Mouse (Mus musculus) liver, embryonic 16.5 days (tissue): ENCODE results near the gene She. TPM values are rescaled to one million over a fixed set of nuclear protein-coding genes. Genes with fewer than 3 reads are reported as not detected.
"Not testable (repeated sequence)": the region's sequence is repeated elsewhere in the genome, so short reads cannot be mapped to it uniquely, and the experiment has no call there.

Source experiments
- ATAC-seq: fragments of 200-750 bp; cut with Nextera tagmentation; 2 replicates; pipeline ENCODE4 v1.8.0; 2017; ENCODE audit warnings: low read depth, mild to moderate bottlenecking, moderate number of reproducible peaks, moderate library complexity
- H3K27ac ChIP-seq: fragments of 300-500 bp; sonication (generic); 2 replicates; pipeline ENCODE4 v1.5.1; 2014; ENCODE audit warnings: mild to moderate bottlenecking, low read length
- H3K27me3 ChIP-seq: fragments of 300-500 bp; sonication (generic); 2 replicates; pipeline ENCODE4 v1.6.1; 2014; ENCODE audit warnings: low read depth, low read length, mixed read lengths; ENCODE audit not compliant: control insufficient read depth, insufficient read depth
- H3K36me3 ChIP-seq: fragments of 300-500 bp; sonication (generic); 2 replicates; pipeline ENCODE4 v1.6.1; 2014; ENCODE audit warnings: mild to moderate bottlenecking; ENCODE audit not compliant: control insufficient read depth, insufficient read depth
- H3K4me1 ChIP-seq: fragments of 300-500 bp; sonication (generic); 2 replicates; pipeline ENCODE4 v1.6.1; 2014; ENCODE audit warnings: low read depth, low read length, mixed read lengths; ENCODE audit not compliant: control insufficient read depth
- H3K4me2 ChIP-seq: fragments of 300-500 bp; sonication (generic); 2 replicates; pipeline ENCODE4 v1.6.1; 2014; ENCODE audit warnings: low read depth, low read length, mixed read lengths
- H3K4me3 ChIP-seq: fragments of 300-500 bp; sonication (generic); 2 replicates; pipeline ENCODE4 v1.5.1; 2014; ENCODE audit warnings: low read depth, mild to moderate bottlenecking, low read length
- H3K9ac ChIP-seq: fragments of 300-500 bp; sonication (generic); 2 replicates; pipeline ENCODE4 v1.6.1; 2014; ENCODE audit warnings: low read depth, low read length
- H3K9me3 ChIP-seq: fragments of 300-500 bp; sonication (generic); replicated peaks from 2 replicates; pipeline ENCODE4 v1.6.1; 2016; ENCODE audit warnings: low read length; ENCODE audit not compliant: control insufficient read depth
- WGBS: fragments of 180-500 bp; shearing (Covaris S2); extraction: QIAGEN DNeasy Blood & Tissue Kit; methylation state at CpG from one replicate; pipeline ENCODE4 v1.1.7; 2014; ENCODE audit not compliant: insufficient replicate concordance; 5-methylcytosine and 5-hydroxymethylcytosine counted together
- polyA plus RNA-seq: library from polyadenylated mRNA; unstranded; fragments of >200 nt; fragmentation: Nextera tagmentation; extraction: Ambion mirVana; gene quantifications from 2 replicates; pipeline ENCODE4 v1.2.1, GENCODE M21; 2015

Gene She
- polyA plus RNA-seq, 1 experiment from 2014 or later, result 1.1 TPM

DNA sequence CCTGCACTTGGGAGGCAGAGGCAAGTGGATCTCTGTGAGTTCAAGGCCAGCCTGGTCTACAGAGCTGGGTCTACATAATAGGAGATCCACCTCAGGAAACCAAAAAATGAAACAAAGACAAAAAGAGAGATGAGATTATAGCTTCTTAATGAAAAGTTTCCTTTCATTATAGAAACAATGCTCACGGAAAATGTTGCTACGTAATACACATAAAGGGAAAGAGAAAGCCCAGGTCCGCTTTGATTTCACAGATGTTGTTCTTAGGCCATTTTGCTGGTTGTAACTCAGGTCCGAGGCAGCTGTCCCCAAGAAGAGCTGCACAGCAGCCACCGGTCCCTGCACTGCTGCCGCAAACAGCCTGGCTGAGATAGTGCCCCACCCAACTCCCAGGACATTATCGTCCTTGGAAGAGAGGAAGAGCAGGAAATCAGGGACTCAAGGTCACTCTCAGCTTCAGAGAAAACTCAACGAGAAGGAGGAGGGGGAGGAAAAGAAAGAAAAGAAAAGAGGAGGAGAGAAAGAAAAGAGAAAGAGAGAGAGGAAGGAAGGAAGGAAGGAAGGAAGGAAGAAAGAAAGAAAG, 31.1 kb downstream of the She start:
- H3K9ac ChIP-seq, result no peak overlapping the region
- H3K27me3 ChIP-seq, result peaks cover 2% of the 10 kb centered on the region
- no peak overlapping the region for H3K27ac ChIP-seq
- ATAC-seq, result no peak
- H3K4me1 ChIP-seq, result no peaks in the 10 kb centered on the region; the same call in none of the 2 replicates
- H3K4me3 ChIP-seq, result no peak overlapping the region
- H3K4me2 ChIP-seq, result no peak overlapping the region
- H3K36me3 ChIP-seq, result no peaks in the 10 kb centered on the region
- 63% methylated on average over 8 of the region's 8 CpGs for WGBS
- H3K9me3 ChIP-seq, result peaks cover 2% of the 10 kb centered on the region; the same call in 1 of the 2 replicates

DNA sequence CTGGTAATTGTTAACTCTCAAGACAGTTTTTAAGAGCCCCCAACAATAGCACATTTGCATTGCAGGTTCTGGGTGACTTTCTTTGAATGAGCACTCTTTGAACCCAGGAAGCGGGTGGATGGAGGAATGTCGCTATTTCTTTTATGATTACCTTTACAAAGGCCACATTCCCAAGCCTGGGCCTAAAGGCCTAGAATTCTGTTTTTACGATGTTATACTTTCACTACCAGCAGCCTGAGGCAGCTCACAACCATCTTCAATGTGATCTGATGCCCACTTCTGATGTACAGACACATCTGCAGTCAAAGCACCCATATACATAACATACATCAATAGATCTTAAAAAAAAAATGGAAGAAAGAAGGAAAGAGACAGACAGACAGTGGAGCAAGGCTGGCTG, 32.1 kb downstream of the She start:
- H3K27me3 ChIP-seq, H3K9me3 ChIP-seq, H3K27ac ChIP-seq, H3K36me3 ChIP-seq, H3K4me3 ChIP-seq, H3K9ac ChIP-seq, H3K4me2 ChIP-seq, H3K4me1 ChIP-seq, ATAC-seq: not testable (repeated sequence)
- 83% methylated on average over 3 of the region's 3 CpGs for WGBS

DNA sequence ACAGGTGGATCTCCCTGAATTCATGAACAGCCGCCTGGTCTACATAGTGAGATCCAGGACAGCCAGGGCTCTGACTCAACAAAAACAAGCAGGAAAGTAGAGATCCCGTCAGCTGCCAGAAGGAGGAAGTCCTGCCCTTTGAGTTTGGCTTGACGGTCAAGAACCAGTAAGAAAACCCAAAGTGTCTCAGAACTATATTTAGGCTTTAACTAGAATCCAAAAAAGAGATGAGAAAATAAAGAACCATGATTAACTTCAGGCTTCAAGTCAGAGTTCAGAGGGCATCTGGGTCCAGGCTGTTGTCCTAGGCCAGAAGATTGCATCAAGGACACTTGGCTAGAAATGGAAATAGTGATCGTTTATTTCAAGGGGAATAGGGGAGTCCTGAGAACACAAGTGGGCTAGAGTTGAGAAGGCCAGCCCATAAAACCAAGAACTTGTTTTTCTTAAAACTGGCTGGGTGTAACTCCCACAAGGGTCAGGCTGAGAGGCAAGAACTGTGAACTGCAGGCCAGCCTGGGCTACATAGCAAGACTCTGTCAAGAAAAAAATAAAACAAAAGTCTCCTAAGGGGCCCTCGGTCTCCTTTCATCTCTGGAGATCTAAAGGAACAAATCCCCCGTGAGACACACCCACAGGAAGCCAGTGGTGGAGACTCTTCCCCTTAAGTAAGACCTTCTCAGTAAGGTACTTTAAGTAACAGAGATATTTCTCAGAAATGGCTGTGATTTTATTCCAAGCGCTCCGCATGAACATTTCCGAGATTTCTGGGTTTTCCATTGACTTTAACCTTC, 32.7 kb downstream of the She start:
- peak overlapping the region; percentile 33; the same call in 1 of the 2 replicates for H3K27ac ChIP-seq
- no peaks in the 10 kb centered on the region; the same call in none of the 2 replicates for H3K4me1 ChIP-seq
- no peak overlapping the region for H3K9ac ChIP-seq
- H3K4me3 ChIP-seq, result no peak overlapping the region
- no peak overlapping the region for H3K4me2 ChIP-seq
- no peaks in the 10 kb centered on the region for H3K9me3 ChIP-seq
- no peak for ATAC-seq
- H3K36me3 ChIP-seq, result no peaks in the 10 kb centered on the region
- peaks cover 2% of the 10 kb centered on the region for H3K27me3 ChIP-seq
- 44% methylated on average over 9 of the region's 9 CpGs for WGBS

DNA sequence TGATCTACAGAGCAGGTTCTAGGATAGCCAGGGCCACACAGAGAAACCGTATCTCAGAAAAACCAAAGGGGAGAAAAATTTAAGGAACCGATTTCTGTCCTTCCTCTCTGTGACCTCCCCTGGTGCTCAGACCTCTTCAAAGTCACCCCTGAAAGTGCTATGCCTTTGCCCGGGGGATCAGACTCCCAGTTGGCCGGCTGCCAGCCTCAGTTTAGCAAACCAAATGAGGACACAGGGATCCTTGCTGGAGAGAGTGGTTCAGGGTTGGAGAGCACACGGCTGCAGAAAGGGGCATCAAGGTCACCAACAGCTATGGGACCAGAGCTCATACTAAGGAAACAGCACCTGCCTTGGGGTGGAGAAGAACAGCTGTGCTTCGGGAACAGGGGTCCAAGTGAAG, 33.9 kb downstream of the She start:
- 48% methylated on average over 6 of the region's 6 CpGs for WGBS
- peaks cover 6% of the 10 kb centered on the region for H3K4me1 ChIP-seq

DNA sequence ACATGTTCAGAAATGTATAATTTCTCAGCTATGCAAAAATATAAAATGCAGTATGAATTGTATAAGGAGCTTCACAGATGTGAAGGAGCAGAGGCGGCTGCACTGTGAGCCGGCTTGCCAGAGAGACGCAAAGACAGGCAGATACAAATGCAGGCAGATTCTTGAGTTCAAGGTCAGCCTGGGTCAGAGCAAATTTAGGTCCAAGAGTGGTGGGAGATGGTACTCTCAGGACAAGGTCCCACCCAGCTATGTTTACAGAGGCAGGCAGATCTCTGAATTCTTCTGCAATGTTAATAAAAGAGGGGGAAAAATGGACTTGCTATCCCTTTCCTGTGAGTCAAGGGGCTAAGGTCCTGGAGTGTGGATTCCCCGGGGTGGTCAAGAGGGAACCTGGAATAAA, 34.6 kb downstream of the She start:
- Histone ChIP-seq H3K27ac (no peak overlapping the region), H3K9me3 (no peaks in the 10 kb centered on the region), H3K4me3 (no peak overlapping the region), H3K4me1 (peaks cover 13% of the 10 kb centered on the region), H3K9ac (no peak overlapping the region), H3K36me3 (no peaks in the 10 kb centered on the region), H3K4me2 (no peak overlapping the region), H3K27me3 (no peaks in the 10 kb centered on the region; the same call in 1 of the 2 replicates)
- no peak for ATAC-seq
- 82% methylated on average over 4 of the region's 4 CpGs for WGBS

More for the DNA sequence above, 33.9 kb downstream of the She start:
- no peaks in the 10 kb centered on the region for H3K9me3 ChIP-seq
- no peak for ATAC-seq
- H3K27ac ChIP-seq, result no peak overlapping the region
- H3K4me2 ChIP-seq, result no peak overlapping the region
- no peak overlapping the region for H3K4me3 ChIP-seq
- no peaks in the 10 kb centered on the region; the same call in 1 of the 2 replicates for H3K27me3 ChIP-seq
- H3K9ac ChIP-seq, result no peak overlapping the region
- no peaks in the 10 kb centered on the region for H3K36me3 ChIP-seq

DNA sequence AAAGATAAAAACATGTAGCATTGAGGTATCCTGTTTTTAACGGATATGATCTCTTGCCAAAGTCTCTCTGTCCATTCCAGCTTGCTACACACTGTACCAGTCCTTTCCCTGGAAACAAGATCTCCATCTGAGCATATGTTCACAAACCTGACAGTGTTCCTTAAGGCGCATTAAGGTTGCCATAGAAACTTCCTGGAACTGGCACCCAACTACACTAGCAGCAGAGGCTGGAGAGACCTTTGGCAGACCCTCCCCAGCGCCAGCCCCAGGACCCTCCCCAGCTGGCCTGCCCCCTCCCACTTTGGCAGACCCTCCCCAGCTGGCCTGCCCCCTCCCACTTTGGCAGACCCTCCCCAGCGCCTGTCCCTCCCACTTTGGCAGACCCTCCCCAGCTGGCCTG, 36.5 kb downstream of the She start:
- Histone ChIP-seq H3K27ac (no peak overlapping the region), H3K36me3 (no peaks in the 10 kb centered on the region), H3K9me3 (no peaks in the 10 kb centered on the region), H3K4me2 (no peak overlapping the region), H3K9ac (no peak overlapping the region), H3K27me3 (no peaks in the 10 kb centered on the region), H3K4me1 (peaks cover 31% of the 10 kb centered on the region), H3K4me3 (no peak overlapping the region)
- ATAC-seq, result no peak
- WGBS, result 72% methylated on average over 4 of the region's 4 CpGs

DNA sequence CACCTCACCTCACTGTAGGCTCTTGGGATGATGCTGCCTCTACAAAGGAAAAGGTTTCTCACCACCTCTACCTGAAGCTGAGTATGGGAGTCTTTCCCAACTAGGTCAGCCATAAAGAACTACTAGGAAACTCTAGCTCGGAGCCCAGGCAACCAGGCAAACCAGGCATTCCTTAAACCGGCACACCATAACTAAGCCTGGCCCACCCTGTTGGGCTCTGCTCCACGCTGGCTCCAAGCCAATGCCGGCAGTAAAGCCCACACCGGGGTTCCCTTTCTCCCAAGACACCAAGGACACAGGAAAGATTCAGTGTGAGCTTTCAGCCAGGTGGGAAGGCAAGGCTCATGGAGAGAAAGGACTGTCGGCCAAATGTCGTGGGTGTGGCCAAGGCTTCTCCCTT, 37.2 kb downstream of the She start:
- H3K9me3 ChIP-seq, result 0 out of 2 replicates have a peak, but pooled peaks cover 2% of the 10 kb centered on the region
- no peak overlapping the region for H3K4me3 ChIP-seq
- H3K4me2 ChIP-seq, result no peak overlapping the region
- no peak overlapping the region for H3K27ac ChIP-seq
- peaks cover 33% of the 10 kb centered on the region for H3K4me1 ChIP-seq
- H3K36me3 ChIP-seq, result peaks cover 6% of the 10 kb centered on the region; the same call in 1 of the 2 replicates
- no peaks in the 10 kb centered on the region for H3K27me3 ChIP-seq
- H3K9ac ChIP-seq, result no peak overlapping the region
- WGBS, result 62% methylated on average over 7 of the region's 7 CpGs
- ATAC-seq, result no peak

DNA sequence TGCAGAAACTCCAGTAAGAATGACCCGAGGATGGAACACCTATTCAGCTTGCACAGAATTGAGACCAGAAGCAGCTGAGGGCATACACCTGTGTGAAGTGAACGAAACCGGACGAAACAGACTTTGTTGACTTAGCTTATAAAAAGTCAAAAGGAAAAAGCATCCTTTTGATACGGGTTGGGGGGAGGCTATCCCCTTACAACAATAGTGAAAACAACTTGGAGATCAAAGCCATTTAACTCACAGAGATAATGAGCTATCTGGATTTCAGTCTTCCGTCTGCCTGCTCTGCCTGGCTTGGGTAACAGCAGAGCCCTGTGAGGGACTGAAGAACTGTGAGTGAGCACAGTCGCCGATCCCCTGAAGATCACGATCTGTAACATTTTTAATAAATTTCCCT, 37.8 kb downstream of the She start:
- H3K9me3 ChIP-seq, result 0 out of 2 replicates have a peak, but pooled peaks cover 2% of the 10 kb centered on the region
- H3K27me3 ChIP-seq, result no peaks in the 10 kb centered on the region
- H3K36me3 ChIP-seq, result peaks cover 6% of the 10 kb centered on the region; the same call in 1 of the 2 replicates
- H3K9ac ChIP-seq, result no peak overlapping the region
- no peak overlapping the region for H3K27ac ChIP-seq
- no peak for ATAC-seq
- H3K4me2 ChIP-seq, result no peak overlapping the region
- no peak overlapping the region for H3K4me3 ChIP-seq
- 61% methylated on average over 9 of the region's 9 CpGs for WGBS
- H3K4me1 ChIP-seq, result peaks cover 33% of the 10 kb centered on the region

DNA sequence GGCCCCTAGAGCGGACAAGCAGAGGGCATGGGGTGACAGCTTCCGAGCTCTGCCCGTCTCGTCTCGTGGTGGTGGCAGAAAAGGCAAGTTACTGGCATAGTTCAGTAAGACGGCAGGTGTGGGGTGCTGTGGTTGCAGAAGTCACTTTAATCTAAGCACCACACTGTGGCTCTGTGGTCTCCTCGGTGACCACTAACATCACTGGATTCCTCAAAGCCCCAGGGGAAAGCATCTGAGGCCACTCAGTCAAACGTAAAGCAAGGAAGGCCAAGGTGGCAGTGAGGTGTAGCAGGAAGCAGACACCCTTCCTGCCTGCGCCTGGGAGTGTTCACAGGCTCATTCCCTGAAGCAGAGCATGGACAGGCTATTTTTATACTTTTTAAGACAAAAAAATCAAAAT, 38.4 kb downstream of the She start:
- Histone ChIP-seq H3K36me3 (peaks cover 6% of the 10 kb centered on the region; the same call in 1 of the 2 replicates), H3K4me1 (peaks cover 33% of the 10 kb centered on the region), H3K4me3 (no peak overlapping the region), H3K9me3 (0 out of 2 replicates have a peak, but pooled peaks cover 2% of the 10 kb centered on the region), H3K4me2 (no peak overlapping the region), H3K9ac (no peak overlapping the region), H3K27ac (peak overlapping the region; percentile 31; the same call in 1 of the 2 replicates), H3K27me3 (no peaks in the 10 kb centered on the region)
- no peak for ATAC-seq
- WGBS, result 44% methylated on average over 9 of the region's 9 CpGs
